In the genomic region with DNA sequence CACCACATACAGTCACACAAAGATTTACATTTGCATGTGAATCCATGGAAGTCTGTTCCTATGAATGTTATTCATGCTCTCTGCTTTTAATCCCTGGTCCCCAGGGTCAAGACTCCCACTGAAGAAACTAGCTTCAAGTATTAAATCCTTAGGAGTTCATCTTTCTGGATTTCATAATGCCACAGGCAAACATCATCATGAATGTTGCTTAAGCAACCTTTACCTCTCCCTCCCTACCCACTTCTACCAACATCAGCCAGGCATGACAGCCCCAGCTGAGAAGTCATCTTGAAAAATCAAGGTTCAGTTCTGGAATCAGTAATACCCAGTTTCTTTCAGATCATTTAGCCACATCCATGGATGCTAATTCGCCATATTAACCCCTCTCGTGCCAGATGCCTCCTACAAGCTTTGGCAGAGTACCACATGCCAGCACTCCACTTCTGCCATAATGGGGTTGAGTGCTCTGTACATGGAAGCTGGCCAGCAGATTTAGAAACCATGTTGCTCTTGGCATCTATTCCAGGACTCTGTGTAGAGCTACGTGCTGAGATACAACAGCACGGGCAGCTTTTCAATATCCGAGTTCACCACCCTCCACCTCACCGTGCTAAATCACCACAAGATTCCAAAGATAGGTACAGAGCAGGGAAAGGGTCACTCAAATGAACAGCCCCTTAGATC, we compare ENCODE assay signal across 12 mouse cellular contexts.
DNase-seq lines count a peak whose midpoint lies in the region; ATAC-seq and TF ChIP-seq lines count a peak whose summit lies in the region.
"Had no signal": no experiment of that assay in that cellular context is flagged by ENCODE, and none has a peak within 500 bp of the region (broad histone marks: within the 10 kb centered on the region; RNA-seq: fewer than 3 reads in every experiment).

No protein-coding gene starts in this region.

- ATAC-seq in hindbrain, embryonic 15.5 days (ENCODE audit: low FRiP score, low read depth), result peak; percentile 61; the same call in 1 of the 2 replicates
- no peak for ATAC-seq in hindbrain, embryonic 11.5 days (ENCODE audit: low FRiP score)
- ATAC-seq: liver, postnatal 0 days had no signal

- H3K4me3 ChIP-seq in hindbrain, embryonic 15.5 days, result no peak overlapping the region
- H3K4me3 ChIP-seq in hindbrain, embryonic 11.5 days (ENCODE audit: low read depth, low read length), result no peak overlapping the region
- H3K4me3 ChIP-seq: limb, embryonic 10.5 days had no signal

- no peak overlapping the region for H3K9ac ChIP-seq in hindbrain, embryonic 15.5 days
- H3K9ac ChIP-seq in hindbrain, embryonic 11.5 days (ENCODE audit: low read depth, low read length), result no peak overlapping the region
- H3K9ac ChIP-seq: liver, postnatal 0 days had no signal

- DNase-seq in hindbrain, embryonic 11.5 days (ENCODE audit: low spot score), result no peak
- DNase-seq in brain, embryonic 14.5 days (ENCODE audit: low read depth), result peak; percentile 65
- DNase-seq in cerebellum, adult 9-10 months, result peak; percentile 86
- peak; percentile 47 to 86 for DNase-seq in layer of hippocampus, adult 18-20 months (ENCODE audit: low spot score in 2 of 2)
- DNase-seq in ovary, postnatal 10 days (ENCODE audit: low spot score), result no peak
- DNase-seq in urinary bladder, postnatal 10 days (ENCODE audit: low spot score), result no peak
- DNase-seq: gastrocnemius, postnatal 14 days; kidney, postnatal 25 days; liver, postnatal 0 days; thymus, postnatal 25 days had no signal

- H3K36me3 ChIP-seq in hindbrain, embryonic 15.5 days, result peaks cover 20% of the 10 kb centered on the region
- H3K36me3 ChIP-seq in hindbrain, embryonic 11.5 days (ENCODE audit: control insufficient read depth, insufficient read depth, low read length), result no peaks in the 10 kb centered on the region
- H3K36me3 ChIP-seq: limb, embryonic 10.5 days had no signal

- H3K27ac ChIP-seq in hindbrain, embryonic 15.5 days (replicated peaks), result no peak overlapping the region
- no peak overlapping the region for H3K27ac ChIP-seq in hindbrain, embryonic 11.5 days (ENCODE audit: low read depth, low read length)
- H3K27ac ChIP-seq: limb, embryonic 10.5 days had no signal

- no peaks in the 10 kb centered on the region for H3K27me3 ChIP-seq in hindbrain, embryonic 15.5 days
- H3K27me3 ChIP-seq in hindbrain, embryonic 11.5 days (ENCODE audit: control insufficient read depth, insufficient read depth, low read length), result no peaks in the 10 kb centered on the region

- H3K4me1 ChIP-seq in hindbrain, embryonic 15.5 days (replicated peaks), result no peaks in the 10 kb centered on the region
- H3K4me1 ChIP-seq in hindbrain, embryonic 11.5 days (replicated peaks; ENCODE audit: control insufficient read depth, insufficient read depth, low read length), result no peaks in the 10 kb centered on the region
- H3K4me1 ChIP-seq: limb, embryonic 10.5 days had no signal

- WGBS in hindbrain, embryonic 15.5 days, result 79% methylated on average over 6 of the region's 6 CpGs
- WGBS in hindbrain, embryonic 11.5 days, result 91% methylated on average over 6 of the region's 6 CpGs

- TF ChIP-seq CTCF in brain, embryonic 14.5 days (IDR thresholded peaks at IDR 0.05; ENCODE audit: borderline replicate concordance, extremely low read depth, insufficient read depth, insufficient read length), result no peak

- no peak overlapping the region for H3K4me2 ChIP-seq in hindbrain, embryonic 15.5 days
- no peak overlapping the region for H3K4me2 ChIP-seq in hindbrain, embryonic 11.5 days (replicated peaks; ENCODE audit: low read depth, low read length)

- no peaks in the 10 kb centered on the region for H3K9me3 ChIP-seq in hindbrain, embryonic 15.5 days
- H3K9me3 ChIP-seq in hindbrain, embryonic 11.5 days (ENCODE audit: control insufficient read depth, low read length), result no peaks in the 10 kb centered on the region
- H3K9me3 ChIP-seq: limb, embryonic 10.5 days had no signal

- TF ChIP-seq POLR2A in brain, embryonic 14.5 days (IDR thresholded peaks at IDR 0.05; ENCODE audit: borderline replicate concordance, extremely low read depth, insufficient read depth, insufficient read length, poor library complexity, severe bottlenecking), result no peak

Comparison
In these comparisons a context has a peak if more than half of its experiments do, and no peak if none do; other contexts are left out.
1. DNase-seq: peak in brain, embryonic 14.5 days (single experiment), cerebellum, adult 9-10 months (single experiment) and layer of hippocampus, adult 18-20 months (2 of 2); none in hindbrain, embryonic 11.5 days (single experiment), ovary, postnatal 10 days (single experiment) and urinary bladder, postnatal 10 days (single experiment).